Mouse (Mus musculus) CD8-positive naive resting alpha-beta T cell, adult 57 days (primary cell): ENCODE results near the gene Teddm2. TPM values are rescaled to one million over a fixed set of nuclear protein-coding genes. Genes with fewer than 3 reads are reported as not detected.

Experiments
- total RNA-seq: library from RNA; stranded (reverse); gene quantifications from one replicate; pipeline ENCODE4 v1.2.4, GENCODE M21; 2023

Teddm2 gene
- total RNA-seq, result 1.3 TPM

GRCm38 (mm10) chr1:153899731-153900380, at the start of gene Teddm2, which contains the start of gene Glul:
Gene Teddm2, minus strand, starts transcription at chr1:153900228.
Gene Glul, plus strand, starts transcription at chr1:153899944.

GRCm38 (mm10) chr1:153891442-153891841, 8.6 kb downstream of the Teddm2 start, which contains the start of gene Teddm1a:
Gene Teddm1a, plus strand, starts transcription at chr1:153891742.

GRCm38 (mm10) chr1:153874045-153874444, 26.0 kb downstream of the Teddm2 start, which contains the start of gene Teddm1b:
Gene Teddm1b, plus strand, starts transcription at chr1:153874345.

GRCm38 (mm10) chr1:153844042-153844441, 56.0 kb downstream of the Teddm2 start, which contains the start of gene Rgsl1:
Gene Rgsl1, minus strand, starts transcription at chr1:153844142.

Other genes with a start within 250 kb of the Teddm2 start
- gene Rgs8, start 247.2 kb downstream of the Teddm2 start, total RNA-seq, result not detected
- gene Rgs16, start 159.9 kb downstream of the Teddm2 start, total RNA-seq, result 6.3 TPM
- 37.6 TPM for gene Rnasel, start 150.8 kb downstream of the Teddm2 start, total RNA-seq
- not detected for gene Rgsl1, start 56.1 kb downstream of the Teddm2 start, total RNA-seq
- not detected for gene Teddm1b, start 25.9 kb downstream of the Teddm2 start, total RNA-seq
- not detected for gene Teddm1a, start 8.5 kb downstream of the Teddm2 start, total RNA-seq
- gene Glul, start 284 bp downstream of the Teddm2 start, total RNA-seq, result 116 TPM